Mouse (Mus musculus): ENCODE results near the gene Btk. TPM values are rescaled to one million over a fixed set of nuclear protein-coding genes. Genes with fewer than 3 reads are reported as not detected.
"Not testable (repeated sequence)": the region's sequence is repeated elsewhere in the genome, so short reads cannot be mapped to it uniquely, and the experiment has no call there.

Btk gene
- total and polyA plus RNA-seq, 2 experiments from 2014 or later = 0.34 TPM; not detected in 1

DNA sequence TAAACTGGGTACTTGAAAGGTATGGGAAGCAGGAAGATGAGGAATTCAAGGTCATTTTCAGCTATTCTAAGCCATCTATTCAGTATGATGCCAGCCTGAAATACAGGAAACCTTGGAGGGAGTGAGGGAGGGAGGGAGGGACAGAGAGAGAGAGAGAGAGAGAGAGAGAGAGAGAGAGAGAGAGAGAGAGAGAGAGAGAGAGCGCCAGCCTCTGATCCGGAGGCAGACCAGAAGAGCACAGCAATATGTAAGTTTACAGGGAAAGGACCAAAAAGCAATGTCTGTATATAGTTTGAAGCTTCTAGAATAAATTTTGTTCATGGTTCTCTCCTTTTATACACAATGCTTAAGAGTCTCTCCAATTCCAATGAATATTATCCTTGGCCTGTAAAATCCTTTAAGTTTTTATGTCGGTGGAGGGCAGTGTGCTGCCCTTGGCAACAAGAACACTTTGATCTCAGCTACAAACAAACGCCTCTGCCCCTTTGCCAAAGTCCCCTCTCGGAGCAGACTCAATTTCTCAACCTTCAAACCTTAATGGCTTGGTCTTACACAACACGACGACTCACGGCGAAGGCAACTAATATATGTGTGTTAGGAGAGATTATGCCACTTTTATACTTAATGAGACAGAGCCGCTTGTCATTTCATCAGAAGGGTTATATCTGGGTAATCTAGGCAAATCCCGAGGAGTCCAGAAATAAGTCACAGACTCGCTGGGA lies 42.8 kb downstream of the Btk start:
- 23% methylated on average over 12 of the region's 12 CpGs for WGBS
- DNase-seq (ENCODE audit: low spot score) (peak; percentile 23), ATAC-seq (ENCODE audit: insufficient read depth, low read depth) (no peak)
- no peaks in the 10 kb centered on the region for H3K4me1 ChIP-seq (ENCODE audit: control insufficient read depth, insufficient read depth)
- TF ChIP-seq EP300 (IDR thresholded peaks at IDR 0.05; ENCODE audit: low read depth) (no peak), CTCF (IDR thresholded peaks at IDR 0.05; ENCODE audit: low read depth) (no peak)
- peak overlapping the region; percentile 69 for H3K4me2 ChIP-seq (ENCODE audit: low read depth, low read length)
- H3K27me3 ChIP-seq (ENCODE audit: control insufficient read depth, insufficient read depth, low read length) = no peaks in the 10 kb centered on the region
- H3K9ac ChIP-seq (replicated peaks; ENCODE audit: low read depth, low read length) = peak overlapping the region; percentile 64
- no peaks in the 10 kb centered on the region for H3K9me3 ChIP-seq (replicated peaks; ENCODE audit: control insufficient read depth, low read length)
- H3K36me3 ChIP-seq (replicated peaks; ENCODE audit: control insufficient read depth, insufficient read depth, low read length) = no peaks in the 10 kb centered on the region
- H3K4me3 ChIP-seq (ENCODE audit: low read depth, low read length) = peak overlapping the region; percentile 61
- peak overlapping the region; percentile 83 for H3K27ac ChIP-seq (ENCODE audit: low read depth)

DNA sequence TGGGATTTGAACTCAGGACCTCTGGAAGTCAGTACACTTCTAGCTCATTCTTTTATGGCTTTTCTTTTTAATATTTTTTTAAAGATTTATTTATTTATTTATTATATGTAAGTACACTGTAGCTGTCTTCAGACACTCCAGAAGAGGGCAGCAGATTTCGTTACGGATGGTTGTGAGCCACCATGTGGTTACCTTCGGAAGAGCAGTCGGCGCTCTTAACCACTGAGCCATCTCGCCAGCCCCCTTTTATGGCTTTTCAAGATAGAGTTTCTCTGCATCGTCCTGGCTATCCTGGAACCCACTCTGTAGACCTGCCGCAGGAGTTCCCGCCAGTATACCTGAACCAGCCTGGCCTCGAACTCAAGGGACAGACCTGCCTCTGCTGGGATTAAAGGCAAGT lies 43.6 kb downstream of the Btk start:
- peak; percentile 9 for DNase-seq (ENCODE audit: low spot score)
- not testable (repeated sequence) for ATAC-seq (ENCODE audit: insufficient read depth, low read depth); H3K27ac ChIP-seq (ENCODE audit: low read depth); H3K4me3 ChIP-seq (ENCODE audit: low read depth, low read length); H3K9ac ChIP-seq (replicated peaks; ENCODE audit: low read depth, low read length); H3K4me1 ChIP-seq (ENCODE audit: control insufficient read depth, insufficient read depth); H3K36me3 ChIP-seq (replicated peaks; ENCODE audit: control insufficient read depth, insufficient read depth, low read length); H3K9me3 ChIP-seq (replicated peaks; ENCODE audit: control insufficient read depth, low read length); H3K27me3 ChIP-seq (ENCODE audit: control insufficient read depth, insufficient read depth, low read length)
- peak; percentile 9; the same call in 1 of the 2 replicates for TF ChIP-seq CTCF (IDR thresholded peaks at IDR 0.05; ENCODE audit: low read depth)
- H3K4me2 ChIP-seq (ENCODE audit: low read depth, low read length) = peak overlapping the region; percentile 69; the same call in 1 of the 2 replicates
- WGBS = 84% methylated on average over 10 of the region's 10 CpGs

DNA sequence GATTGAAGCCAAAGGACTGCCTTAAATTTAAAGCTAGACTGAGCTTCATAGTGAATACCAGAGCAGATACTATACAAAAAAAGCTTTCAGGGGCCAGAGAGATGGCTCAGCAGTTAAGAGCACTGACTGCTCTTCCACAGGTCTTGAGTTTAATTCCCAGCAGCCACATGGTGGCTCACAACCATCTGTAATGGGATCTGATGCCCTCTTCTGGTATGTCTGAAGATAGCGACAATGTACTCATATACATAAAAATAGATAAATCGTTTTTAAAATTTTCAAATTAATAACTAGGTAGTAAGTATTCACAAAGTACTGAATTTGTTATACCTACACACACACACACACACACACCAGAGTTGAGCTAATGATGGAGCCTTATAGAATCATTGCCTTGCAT lies 50.0 kb downstream of the Btk start:
- no peak for ATAC-seq (ENCODE audit: insufficient read depth, low read depth)
- H3K4me2 ChIP-seq (ENCODE audit: low read depth, low read length) = no peak overlapping the region
- 74% methylated on average over 2 of the region's 2 CpGs for WGBS

DNA sequence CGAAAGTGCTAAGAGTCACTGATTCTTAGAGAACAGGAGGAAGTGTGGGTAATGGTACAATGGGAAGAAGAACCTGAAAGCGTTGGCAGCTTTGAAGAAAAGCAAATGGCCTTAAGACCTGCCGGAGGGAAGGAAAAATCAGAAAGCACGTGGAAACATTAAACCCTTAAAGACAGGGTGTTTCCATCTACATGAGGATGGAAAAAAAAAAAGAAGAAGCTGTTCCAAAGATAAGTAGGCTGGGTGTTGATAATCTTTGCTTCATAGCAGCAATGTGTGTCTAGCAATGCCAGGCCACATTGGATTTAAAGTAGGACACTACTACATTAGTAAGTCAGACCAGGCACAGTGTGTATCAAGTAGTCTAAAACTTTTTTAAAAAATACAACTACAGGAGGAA lies 58.1 kb downstream of the Btk start:
- H3K4me1 ChIP-seq (ENCODE audit: control insufficient read depth, insufficient read depth) = no peaks in the 10 kb centered on the region
- H3K27me3 ChIP-seq (ENCODE audit: control insufficient read depth, insufficient read depth, low read length) = no peaks in the 10 kb centered on the region
- DNase-seq (ENCODE audit: low spot score) (no peak), ATAC-seq (ENCODE audit: insufficient read depth, low read depth) (no peak)
- WGBS = 66% methylated on average over 4 of the region's 4 CpGs
- H3K27ac ChIP-seq (ENCODE audit: low read depth) = no peak overlapping the region
- TF ChIP-seq EP300 (IDR thresholded peaks at IDR 0.05; ENCODE audit: low read depth) (no peak), CTCF (IDR thresholded peaks at IDR 0.05; ENCODE audit: low read depth) (no peak)
- no peak overlapping the region for H3K4me2 ChIP-seq (ENCODE audit: low read depth, low read length)
- H3K4me3 ChIP-seq (ENCODE audit: low read depth, low read length) = no peak overlapping the region
- no peaks in the 10 kb centered on the region for H3K36me3 ChIP-seq (replicated peaks; ENCODE audit: control insufficient read depth, insufficient read depth, low read length)
- no peaks in the 10 kb centered on the region for H3K9me3 ChIP-seq (replicated peaks; ENCODE audit: control insufficient read depth, low read length)
- no peak overlapping the region for H3K9ac ChIP-seq (replicated peaks; ENCODE audit: low read depth, low read length)

More for the DNA sequence above, 50.0 kb downstream of the Btk start:
- Histone ChIP-seq H3K4me3 (ENCODE audit: low read depth, low read length) (no peak overlapping the region), H3K9me3 (replicated peaks; ENCODE audit: control insufficient read depth, low read length) (no peaks in the 10 kb centered on the region), H3K27me3 (ENCODE audit: control insufficient read depth, insufficient read depth, low read length) (no peaks in the 10 kb centered on the region), H3K9ac (replicated peaks; ENCODE audit: low read depth, low read length) (no peak overlapping the region), H3K4me1 (ENCODE audit: control insufficient read depth, insufficient read depth) (no peaks in the 10 kb centered on the region), H3K36me3 (replicated peaks; ENCODE audit: control insufficient read depth, insufficient read depth, low read length) (no peaks in the 10 kb centered on the region), H3K27ac (ENCODE audit: low read depth) (no peak overlapping the region)
- no peak for DNase-seq (ENCODE audit: low spot score)
- TF ChIP-seq CTCF (IDR thresholded peaks at IDR 0.05; ENCODE audit: low read depth) = no peak
- no peak for TF ChIP-seq EP300 (IDR thresholded peaks at IDR 0.05; ENCODE audit: low read depth)

GRCm38 (mm10) chrX:134523772-134524171 lies 59.6 kb downstream of the Btk start:
- no peak overlapping the region for H3K9ac ChIP-seq (replicated peaks; ENCODE audit: low read depth, low read length)
- ATAC-seq (ENCODE audit: insufficient read depth, low read depth) (no peak), DNase-seq (ENCODE audit: low spot score) (no peak)
- no peak overlapping the region for H3K4me2 ChIP-seq (ENCODE audit: low read depth, low read length)
- no peaks in the 10 kb centered on the region for H3K9me3 ChIP-seq (replicated peaks; ENCODE audit: control insufficient read depth, low read length)
- H3K36me3 ChIP-seq (replicated peaks; ENCODE audit: control insufficient read depth, insufficient read depth, low read length) = no peaks in the 10 kb centered on the region
- no peaks in the 10 kb centered on the region for H3K27me3 ChIP-seq (ENCODE audit: control insufficient read depth, insufficient read depth, low read length)
- whole genome bisulfite sequencing = 67% methylated on average over 4 of the region's 4 CpGs
- no peak overlapping the region for H3K27ac ChIP-seq (ENCODE audit: low read depth)
- TF ChIP-seq EP300 (IDR thresholded peaks at IDR 0.05; ENCODE audit: low read depth) (no peak), CTCF (IDR thresholded peaks at IDR 0.05; ENCODE audit: low read depth) (no peak)
- H3K4me1 ChIP-seq (ENCODE audit: control insufficient read depth, insufficient read depth) = no peaks in the 10 kb centered on the region
- no peak overlapping the region for H3K4me3 ChIP-seq (ENCODE audit: low read depth, low read length)

- ATAC-seq (ENCODE audit: insufficient read depth, low read depth) (no peak), DNase-seq (ENCODE audit: low spot score) (no peak)
- no peak overlapping the region for H3K27ac ChIP-seq (ENCODE audit: low read depth)
- no peak overlapping the region for H3K4me3 ChIP-seq (ENCODE audit: low read depth, low read length)
- H3K9ac ChIP-seq (replicated peaks; ENCODE audit: low read depth, low read length) = no peak overlapping the region
- WGBS = 21% methylated on average over 2 of the region's 2 CpGs
- TF ChIP-seq EP300 (IDR thresholded peaks at IDR 0.05; ENCODE audit: low read depth) (no peak), CTCF (IDR thresholded peaks at IDR 0.05; ENCODE audit: low read depth) (peak; percentile 45)
- H3K36me3 ChIP-seq (replicated peaks; ENCODE audit: control insufficient read depth, insufficient read depth, low read length) = no peaks in the 10 kb centered on the region
- H3K4me2 ChIP-seq (ENCODE audit: low read depth, low read length) = no peak overlapping the region
- H3K9me3 ChIP-seq (replicated peaks; ENCODE audit: control insufficient read depth, low read length) = no peaks in the 10 kb centered on the region
- no peaks in the 10 kb centered on the region for H3K4me1 ChIP-seq (ENCODE audit: control insufficient read depth, insufficient read depth)
- no peaks in the 10 kb centered on the region for H3K27me3 ChIP-seq (ENCODE audit: control insufficient read depth, insufficient read depth, low read length)
Measured at GRCm38 (mm10) chrX:134509473-134509872, 73.9 kb downstream of the Btk start.
